Mouse (Mus musculus): Measurements from ENCODE around the gene Gca.

DNA sequence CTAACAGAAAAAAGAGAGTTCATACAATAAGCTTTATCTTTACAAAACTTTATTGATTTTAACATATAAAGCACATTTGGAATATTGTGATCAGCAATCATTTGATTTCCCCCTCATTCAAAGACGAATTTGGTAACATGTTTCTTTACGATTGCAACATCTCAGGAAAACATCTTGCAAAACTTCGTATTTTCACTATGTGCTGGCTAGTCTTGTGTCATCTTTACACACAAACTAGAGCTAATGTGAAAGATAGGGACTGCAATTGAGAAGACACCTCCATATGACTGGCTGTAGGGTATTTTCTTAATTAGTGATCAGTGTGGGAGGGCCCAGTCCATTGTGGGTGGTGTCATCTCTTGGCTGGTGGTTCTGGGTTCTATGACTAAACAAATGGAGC, 42.2 kb downstream of the Gca start:
- TF ChIP-seq CTCF (IDR thresholded peaks at IDR 0.05; ENCODE audit: low read depth) (no peak), EP300 (optimal IDR thresholded peaks at IDR 0.05) (no peak)

Data from stomach, postnatal 0 days (tissue).